Mouse (Mus musculus) thymus, adult 2 months (tissue): ENCODE data around the gene Gm11213.

Experiments used
- CTCF ChIP-seq: fragments of 200-500 bp; IDR thresholded peaks from 2 replicates; pipeline ENCODE4 v1.5.1; 2012; ENCODE audit warnings: mild to moderate bottlenecking, control low read depth, low read length, moderate library complexity, borderline replicate concordance; ENCODE audit not compliant: control insufficient read depth, poor library complexity, insufficient read depth; ENCODE audit errors: extremely low read depth
- POLR2A ChIP-seq: fragments of 200-500 bp; IDR thresholded peaks from 2 replicates; pipeline ENCODE4 v1.6.1; 2012; ENCODE audit warnings: mild to moderate bottlenecking, low read length, control low read depth, moderate library complexity; ENCODE audit not compliant: control insufficient read depth, poor library complexity, insufficient read depth; ENCODE audit errors: extremely low read depth

DNA sequence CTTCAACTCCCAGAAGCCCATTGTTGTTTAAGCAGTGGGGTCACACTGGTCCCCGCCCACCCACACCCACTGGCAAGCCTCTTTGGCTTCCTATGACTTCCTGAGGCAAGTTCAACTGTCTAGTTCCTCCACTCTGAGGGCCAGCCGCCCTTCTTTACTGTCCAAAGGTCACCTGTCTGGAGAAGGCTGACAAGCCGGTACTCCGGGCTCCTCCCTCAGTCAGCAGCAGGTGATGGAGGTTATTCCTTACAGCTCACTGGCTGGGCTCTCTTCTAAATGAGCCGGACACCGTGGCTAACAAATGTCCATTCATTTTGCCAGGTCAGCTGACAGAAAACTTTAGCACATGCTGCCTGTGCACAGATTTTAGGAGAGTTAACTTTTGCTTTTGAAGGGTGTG is 4.3 kb downstream of the Gm11213 start:
- TF ChIP-seq POLR2A (no peak), CTCF (no peak)
